Comparison of ENCODE assay signal across 8 mouse cellular contexts in the genomic region with DNA sequence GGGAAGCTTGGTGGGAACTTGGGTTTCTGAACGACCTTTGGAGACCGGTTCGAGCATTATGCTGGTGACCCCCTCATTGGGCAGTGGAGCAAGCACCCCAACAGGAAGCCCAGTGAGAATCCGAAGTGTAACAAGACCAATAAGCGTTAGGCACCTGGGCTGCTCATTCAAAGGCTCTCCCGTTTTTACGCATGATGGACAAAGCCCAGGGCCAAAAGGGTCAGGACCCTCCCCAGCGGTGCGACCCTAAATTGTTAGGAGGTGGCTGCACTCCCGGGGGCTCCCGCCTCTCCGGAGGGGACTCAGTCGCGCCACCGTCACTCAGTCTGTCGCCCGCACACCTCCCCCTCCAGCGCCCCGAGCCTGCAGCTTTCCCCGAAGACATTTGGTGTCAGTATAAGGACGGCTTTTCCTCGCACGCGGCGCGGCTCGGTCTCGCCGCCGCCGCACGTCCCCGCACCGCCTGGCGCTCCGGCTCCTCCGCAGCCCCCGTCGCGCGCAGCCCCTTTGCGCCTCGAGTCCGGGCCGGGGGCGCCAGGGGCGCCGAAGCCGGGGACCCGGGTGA. TPM values are rescaled to one million over a fixed set of nuclear protein-coding genes. Genes with fewer than 3 reads are reported as not detected.
DNase-seq lines count a peak whose midpoint lies in the region; ATAC-seq lines count a peak whose summit lies in the region.

Gene Cacna1i (plus strand): TSS at position 388 of the 565 bp plus-strand sequence.

- 4% methylated on average over 42 of the region's 50 CpGs for WGBS in liver, embryonic 11.5 days
- under 1% methylated on average over 50 of the region's 50 CpGs for WGBS in limb, embryonic 10.5 days

- H3K9me3 ChIP-seq in liver, embryonic 11.5 days (ENCODE audit: control insufficient read depth, low read length), result no peaks in the 10 kb centered on the region
- no peaks in the 10 kb centered on the region for H3K9me3 ChIP-seq in limb, embryonic 10.5 days (replicated peaks)

- no peaks in the 10 kb centered on the region for H3K36me3 ChIP-seq in liver, embryonic 11.5 days (ENCODE audit: control insufficient read depth, insufficient read depth, low read length)
- H3K36me3 ChIP-seq in limb, embryonic 10.5 days, result no peaks in the 10 kb centered on the region

- no peak for DNase-seq in liver, embryonic 11.5 days (ENCODE audit: low spot score)
- no peak for DNase-seq in liver
- peak; percentile 84 for DNase-seq in cerebellum, adult 9-11 months
- peak; percentile 43 for DNase-seq in limb, embryonic 10.5 days (ENCODE audit: low spot score)
- peak; percentile 59 for DNase-seq in retina, postnatal 1 day
- DNase-seq in gastrocnemius, adult 8-10 months (ENCODE audit: low spot score in 2 of 2), result no peak
- no peak for DNase-seq in urinary bladder, postnatal 36 days (ENCODE audit: low spot score in 2 of 2)

- H3K9ac ChIP-seq in liver, embryonic 11.5 days (ENCODE audit: low read depth, low read length), result no peak within 1 kb of the TSS

- H3K4me1 ChIP-seq in liver, embryonic 11.5 days (replicated peaks; ENCODE audit: control insufficient read depth, insufficient read depth, low read length), result peaks cover 4% of the 10 kb centered on the region
- H3K4me1 ChIP-seq in limb, embryonic 10.5 days, result peaks cover 22% of the 10 kb centered on the region

- peak within 1 kb of the TSS; percentile 51 for H3K4me3 ChIP-seq in liver, embryonic 11.5 days (ENCODE audit: low read depth, low read length)
- peak within 1 kb of the TSS; percentile 54 for H3K4me3 ChIP-seq in limb, embryonic 10.5 days

- H3K27ac ChIP-seq in liver, embryonic 11.5 days (ENCODE audit: low read depth, low read length), result no peak within 1 kb of the TSS
- H3K27ac ChIP-seq in limb, embryonic 10.5 days, result no peak within 1 kb of the TSS

- H3K27me3 ChIP-seq in liver, embryonic 11.5 days (replicated peaks; ENCODE audit: control insufficient read depth, insufficient read depth, low read length), result peaks cover 75% of the 10 kb centered on the region
- peaks cover 99% of the 10 kb centered on the region for H3K27me3 ChIP-seq in limb, embryonic 10.5 days (ENCODE audit: low read depth, poor library complexity, severe bottlenecking)

- ATAC-seq in liver, embryonic 11.5 days (replicated peaks; ENCODE audit: low FRiP score), result no peak
- ATAC-seq in frontal cortex, adult (ENCODE audit: low TSS enrichment), result peak; percentile 63

- peak within 1 kb of the TSS; percentile 63 for H3K4me2 ChIP-seq in liver, embryonic 11.5 days

RNA-seq across cellular contexts. Expression of gene Cacna1i, which starts in this region (rescaled TPM):
- 0.01 and 0.14 TPM in 2 replicates for polyA plus RNA-seq in liver, embryonic 11.5 days (2014; fragmentation: Nextera tagmentation; extraction: Ambion mirVana)
- polyA plus RNA-seq in limb, embryonic 10.5 days (2016; fragmentation: Nextera tagmentation; extraction: Ambion mirVana), result 0.06 and 0.08 TPM in 2 replicates
- 1 to 10 TPM in 1 of 4 experiments, under 1 TPM in 3; 0.15 to 1.9 (median 0.38) TPM for total RNA-seq in gastrocnemius, adult 8-10 months (2022)

Comparison
In these comparisons a context has a peak if more than half of its experiments do, and no peak if none do; other contexts are left out.
1. Peak in DNase-seq and H3K4me3 ChIP-seq in limb, embryonic 10.5 days; RNA of the gene not detected or under 1 TPM.
2. DNase-seq: peak in cerebellum, adult 9-11 months (single experiment) and retina, postnatal 1 day (single experiment); none in liver, embryonic 11.5 days (single experiment), liver (single experiment), gastrocnemius, adult 8-10 months (0 of 2) and urinary bladder, postnatal 36 days (0 of 2).